Mouse (Mus musculus): ENCODE data around the gene Vps18. TPM values are rescaled to one million over a fixed set of nuclear protein-coding genes. Genes with fewer than 3 reads are reported as not detected.

The Vps18 gene
- polyA plus RNA-seq, 2 experiments: 3.2 to 3.4 TPM

GRCm38 (mm10) chr2:119298839-119299238 lies 10.3 kb downstream of the Vps18 start:
- TF ChIP-seq EP300 (IDR thresholded peaks at IDR 0.05; ENCODE audit: low read depth): no peak
- TF ChIP-seq CTCF (IDR thresholded peaks at IDR 0.05; ENCODE audit: low read depth): no peak
- Histone ChIP-seq H3K4me3 (ENCODE audit: insufficient read depth in 1 of 2, low read depth in 2 of 2, low read length in 2 of 2) (no peak overlapping the region), H3K9ac (replicated peaks) (no peak overlapping the region), H3K4me2 (ENCODE audit: low read depth) (no peak overlapping the region), H3K27me3 (ENCODE audit: control insufficient read depth, insufficient read depth, low read length) (no peaks in the 10 kb centered on the region), H3K9me3 (ENCODE audit: control insufficient read depth, low read length) (no peaks in the 10 kb centered on the region), H3K36me3 (replicated peaks; ENCODE audit: control insufficient read depth, insufficient read depth, low read depth) (peaks cover 13% of the 10 kb centered on the region; the same call in 1 of the 2 replicates), H3K4me1 (replicated peaks; ENCODE audit: control insufficient read depth in 2 of 2, insufficient read depth in 2 of 2, low read length in 1 of 2) (peaks cover 17 to 32% of the 10 kb centered on the region in 2 experiments), H3K27ac (no peak overlapping the region)
- WGBS (ENCODE audit: insufficient replicate concordance): 75% methylated on average over 2 of the region's 2 CpGs
- ATAC-seq (ENCODE audit: insufficient read depth) (no peak), DNase-seq (ENCODE audit: low read depth in 3 of 3, low spot score in 3 of 3) (no peak)

- Histone ChIP-seq H3K36me3 (replicated peaks; ENCODE audit: control insufficient read depth, insufficient read depth, low read depth) (peaks cover 11% of the 10 kb centered on the region; the same call in 1 of the 2 replicates), H3K9me3 (ENCODE audit: control insufficient read depth, low read length) (no peaks in the 10 kb centered on the region), H3K27me3 (ENCODE audit: control insufficient read depth, insufficient read depth, low read length) (no peaks in the 10 kb centered on the region), H3K4me1 (replicated peaks; ENCODE audit: control insufficient read depth in 2 of 2, insufficient read depth in 2 of 2, low read length in 1 of 2) (peaks cover 19 to 38% of the 10 kb centered on the region in 2 experiments), H3K4me3 (ENCODE audit: insufficient read depth in 1 of 2, low read depth in 2 of 2, low read length in 2 of 2) (peak overlapping the region; percentile 33 to 35), H3K4me2 (ENCODE audit: low read depth) (peak overlapping the region; percentile 78), H3K9ac (replicated peaks) (peak overlapping the region; percentile 45), H3K27ac (peak overlapping the region; percentile 11; the same call in 1 of the 2 replicates)
- ATAC-seq (ENCODE audit: insufficient read depth) (peak; percentile 88), DNase-seq (ENCODE audit: low read depth in 3 of 3, low spot score in 3 of 3) (peak; percentile 90 to 91 (median 90))
- TF ChIP-seq EP300 (IDR thresholded peaks at IDR 0.05; ENCODE audit: low read depth) (peak; percentile 23; the same call in 1 of the 2 replicates), CTCF (IDR thresholded peaks at IDR 0.05; ENCODE audit: low read depth) (peak; percentile 92)
- 2% methylated on average over 13 of the region's 15 CpGs for WGBS (ENCODE audit: insufficient replicate concordance)
These were observed 11.7 kb downstream of the Vps18 start for GRCm38 (mm10) chr2:119299981-119300818.

DNA sequence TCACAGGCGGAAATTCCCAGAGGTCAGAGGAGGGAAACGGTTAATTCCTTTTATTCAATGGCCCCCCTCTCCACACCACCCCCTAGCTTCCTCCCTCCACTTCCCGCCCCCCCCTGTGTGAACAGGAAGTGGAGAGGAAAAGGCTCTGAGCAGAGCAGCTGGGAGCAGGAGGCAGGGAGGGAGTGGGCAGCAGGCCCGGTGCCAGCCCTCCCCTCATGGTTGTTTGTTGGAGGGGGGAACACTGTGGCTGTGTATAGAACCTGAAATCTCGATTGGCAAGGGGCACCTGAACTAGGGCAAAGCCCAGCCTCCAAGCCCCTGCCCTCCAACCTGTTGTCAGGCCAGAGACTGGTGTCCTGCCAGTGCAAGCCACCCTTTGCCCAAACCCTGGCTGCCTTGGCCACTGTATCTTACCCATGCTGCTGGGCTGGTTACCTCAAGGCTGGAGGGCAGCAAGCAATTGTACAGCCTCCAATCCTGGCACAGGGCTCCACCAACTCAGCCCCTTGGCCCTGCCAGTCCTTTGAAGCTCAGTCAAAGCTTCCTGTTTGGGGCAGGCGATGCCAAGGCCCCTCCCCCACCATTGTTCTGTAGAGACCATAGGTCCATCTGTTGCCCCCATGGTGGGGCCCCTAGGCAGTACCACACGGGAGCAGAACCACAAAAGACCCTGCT lies 12.4 kb downstream of the Vps18 start:
- Histone ChIP-seq H3K36me3 (replicated peaks; ENCODE audit: control insufficient read depth, insufficient read depth, low read depth) (peaks cover 11% of the 10 kb centered on the region; the same call in 1 of the 2 replicates), H3K27me3 (ENCODE audit: control insufficient read depth, insufficient read depth, low read length) (no peaks in the 10 kb centered on the region), H3K4me2 (ENCODE audit: low read depth) (peak overlapping the region; percentile 78), H3K9me3 (ENCODE audit: control insufficient read depth, low read length) (no peaks in the 10 kb centered on the region), H3K27ac (no peak overlapping the region), H3K4me3 (ENCODE audit: insufficient read depth in 1 of 2, low read depth in 2 of 2, low read length in 2 of 2) (peak overlapping the region in 1 of 2 experiments; percentile 35; a peak in 2 of 4 replicates), H3K9ac (replicated peaks) (no peak overlapping the region; the same call in 1 of the 2 replicates), H3K4me1 (replicated peaks; ENCODE audit: control insufficient read depth in 2 of 2, insufficient read depth in 2 of 2, low read length in 1 of 2) (peaks cover 19 to 45% of the 10 kb centered on the region in 2 experiments)
- WGBS (ENCODE audit: insufficient replicate concordance): 17% methylated on average over 7 of the region's 7 CpGs
- DNase-seq (ENCODE audit: low read depth in 3 of 3, low spot score in 3 of 3): no peak
- ATAC-seq (ENCODE audit: insufficient read depth): no peak
- TF ChIP-seq CTCF (IDR thresholded peaks at IDR 0.05; ENCODE audit: low read depth): no peak
- no peak for TF ChIP-seq EP300 (IDR thresholded peaks at IDR 0.05; ENCODE audit: low read depth)

GRCm38 (mm10) chr2:119302876-119303275 lies 14.3 kb downstream of the Vps18 start:
- Histone ChIP-seq H3K4me2 (ENCODE audit: low read depth) (no peak overlapping the region), H3K27ac (no peak overlapping the region), H3K4me3 (ENCODE audit: insufficient read depth in 1 of 2, low read depth in 2 of 2, low read length in 2 of 2) (no peak overlapping the region), H3K4me1 (replicated peaks; ENCODE audit: control insufficient read depth in 2 of 2, insufficient read depth in 2 of 2, low read length in 1 of 2) (peaks cover 19 to 45% of the 10 kb centered on the region in 2 experiments), H3K9ac (replicated peaks) (no peak overlapping the region), H3K9me3 (ENCODE audit: control insufficient read depth, low read length) (no peaks in the 10 kb centered on the region), H3K36me3 (replicated peaks; ENCODE audit: control insufficient read depth, insufficient read depth, low read depth) (peaks cover 3% of the 10 kb centered on the region; the same call in 1 of the 2 replicates), H3K27me3 (ENCODE audit: control insufficient read depth, insufficient read depth, low read length) (no peaks in the 10 kb centered on the region)
- no peak for DNase-seq (ENCODE audit: low read depth in 3 of 3, low spot score in 3 of 3)
- ATAC-seq (ENCODE audit: insufficient read depth): no peak
- TF ChIP-seq CTCF (IDR thresholded peaks at IDR 0.05; ENCODE audit: low read depth) (no peak), EP300 (IDR thresholded peaks at IDR 0.05; ENCODE audit: low read depth) (no peak)
- WGBS (ENCODE audit: insufficient replicate concordance): 52% methylated on average over 6 of the region's 6 CpGs

DNA sequence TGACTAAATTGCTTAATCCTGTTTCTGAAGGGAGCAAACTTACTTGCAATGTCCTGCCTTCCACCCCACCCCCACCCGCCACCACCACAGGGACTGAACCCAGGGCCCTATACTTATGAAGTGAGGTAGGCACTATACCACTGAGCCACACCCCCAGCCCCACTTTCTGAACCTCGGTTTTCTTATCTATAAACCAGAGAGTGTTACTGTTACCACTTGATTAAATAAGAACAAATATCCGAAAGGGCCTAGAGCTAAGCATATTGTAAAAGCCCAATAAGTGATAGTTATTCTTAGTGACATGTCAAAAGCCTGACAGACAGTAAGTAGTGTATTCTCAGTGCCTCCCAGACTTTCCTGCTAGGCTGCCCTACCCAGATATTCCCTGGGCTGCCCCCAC lies 15.9 kb downstream of the Vps18 start:
- 8% methylated on average over 3 of the region's 3 CpGs for WGBS (ENCODE audit: insufficient replicate concordance)
- Histone ChIP-seq H3K4me1 (replicated peaks; ENCODE audit: control insufficient read depth in 2 of 2, insufficient read depth in 2 of 2, low read length in 1 of 2) (peaks cover 17 to 43% of the 10 kb centered on the region in 2 experiments), H3K36me3 (replicated peaks; ENCODE audit: control insufficient read depth, insufficient read depth, low read depth) (no peaks in the 10 kb centered on the region), H3K27ac (peak overlapping the region; percentile 28; the same call in 1 of the 2 replicates), H3K9ac (replicated peaks) (no peak overlapping the region), H3K4me3 (ENCODE audit: insufficient read depth in 1 of 2, low read depth in 2 of 2, low read length in 2 of 2) (no peak overlapping the region), H3K9me3 (ENCODE audit: control insufficient read depth, low read length) (no peaks in the 10 kb centered on the region), H3K4me2 (ENCODE audit: low read depth) (no peak overlapping the region), H3K27me3 (ENCODE audit: control insufficient read depth, insufficient read depth, low read length) (no peaks in the 10 kb centered on the region)
- TF ChIP-seq CTCF (IDR thresholded peaks at IDR 0.05; ENCODE audit: low read depth) (no peak), EP300 (IDR thresholded peaks at IDR 0.05; ENCODE audit: low read depth) (0 out of 2 replicates have a peak, but pooled peaks have one; percentile 28)
- DNase-seq (ENCODE audit: low read depth in 3 of 3, low spot score in 3 of 3) (no peak), ATAC-seq (ENCODE audit: insufficient read depth) (peak; percentile 62)

Data from liver, embryonic 14.5 days (tissue).